Mouse (Mus musculus) embryo, embryonic 11.5 days (tissue): ENCODE measurements around the gene Zfp324.

Experiments used
- DNase-seq: peaks from one replicate; pipeline ENCODE4 v3.0.0-alpha.2; 2012; ENCODE audit warnings: low read depth, low spot score

Zfp324 gene

GRCm38 (mm10) chr7:12966104-12966845 is 637 bp downstream of the Zfp324 start:
- no peak for DNase-seq

- no peak for DNase-seq
These were observed 5.3 kb downstream of the Zfp324 start for GRCm38 (mm10) chr7:12970906-12971305.

- peak; percentile 94 for DNase-seq
These were observed 12.2 kb downstream of the Zfp324 start, which contains the start of gene Zfp446 for GRCm38 (mm10) chr7:12977682-12978389. Zfp446 (plus strand) TSS chr7:12977848.

- no peak for DNase-seq
These were observed 13.5 kb downstream of the Zfp324 start for GRCm38 (mm10) chr7:12978931-12979722.

- no peak for DNase-seq
These were observed 14.1 kb downstream of the Zfp324 start for GRCm38 (mm10) chr7:12979776-12980175.

- DNase-seq: no peak
These were observed 14.7 kb downstream of the Zfp324 start for GRCm38 (mm10) chr7:12980291-12980690.

- no peak for DNase-seq
These were observed 20.1 kb downstream of the Zfp324 start for GRCm38 (mm10) chr7:12985724-12986123.

GRCm38 (mm10) chr7:12986906-12987305 is 21.3 kb downstream of the Zfp324 start:
- DNase-seq: no peak

GRCm38 (mm10) chr7:12987409-12988189 is 22.0 kb downstream of the Zfp324 start:
- DNase-seq: no peak

- no peak for DNase-seq
These were observed 26.6 kb downstream of the Zfp324 start for GRCm38 (mm10) chr7:12992222-12992621.

- DNase-seq: no peak
These were observed 27.5 kb downstream of the Zfp324 start for GRCm38 (mm10) chr7:12993148-12993547.

GRCm38 (mm10) chr7:12995862-12996261 is 30.2 kb downstream of the Zfp324 start:
- DNase-seq: no peak

- no peak for DNase-seq
These were observed 31.6 kb downstream of the Zfp324 start for GRCm38 (mm10) chr7:12997230-12997629.

- DNase-seq: no peak
These were observed 32.4 kb downstream of the Zfp324 start, which contains the start of gene Slc27a5 for GRCm38 (mm10) chr7:12998053-12998452. Slc27a5 (minus strand) TSS chr7:12998192.

GRCm38 (mm10) chr7:12998851-12999250 is 33.2 kb downstream of the Zfp324 start, which contains the start of gene Trim28:
Trim28 (plus strand) TSS chr7:12999114.
- no peak for DNase-seq

GRCm38 (mm10) chr7:13001584-13001983 is 35.9 kb downstream of the Zfp324 start:
- no peak for DNase-seq

- no peak for DNase-seq
These were observed 37.7 kb downstream of the Zfp324 start for GRCm38 (mm10) chr7:13003380-13003779.

GRCm38 (mm10) chr7:13006011-13006410 is 40.4 kb downstream of the Zfp324 start:
- DNase-seq: no peak

GRCm38 (mm10) chr7:13006531-13006930 is 40.9 kb downstream of the Zfp324 start:
- DNase-seq: no peak

GRCm38 (mm10) chr7:13007341-13008092 is 41.9 kb downstream of the Zfp324 start:
- no peak for DNase-seq
